Mouse (Mus musculus): ENCODE measurements around the gene Btbd7. TPM values are rescaled to one million over a fixed set of nuclear protein-coding genes. Genes with fewer than 3 reads are reported as not detected.

Btbd7 gene
- 29.5 TPM for polyA plus RNA-seq (2015; fragmentation: Illumina TruSeq; extraction: RNeasy Lipid Tissue Mini Kit (QIAGEN cat#74804); ENCODE audit: insufficient read depth, low replicate concordance)

DNA sequence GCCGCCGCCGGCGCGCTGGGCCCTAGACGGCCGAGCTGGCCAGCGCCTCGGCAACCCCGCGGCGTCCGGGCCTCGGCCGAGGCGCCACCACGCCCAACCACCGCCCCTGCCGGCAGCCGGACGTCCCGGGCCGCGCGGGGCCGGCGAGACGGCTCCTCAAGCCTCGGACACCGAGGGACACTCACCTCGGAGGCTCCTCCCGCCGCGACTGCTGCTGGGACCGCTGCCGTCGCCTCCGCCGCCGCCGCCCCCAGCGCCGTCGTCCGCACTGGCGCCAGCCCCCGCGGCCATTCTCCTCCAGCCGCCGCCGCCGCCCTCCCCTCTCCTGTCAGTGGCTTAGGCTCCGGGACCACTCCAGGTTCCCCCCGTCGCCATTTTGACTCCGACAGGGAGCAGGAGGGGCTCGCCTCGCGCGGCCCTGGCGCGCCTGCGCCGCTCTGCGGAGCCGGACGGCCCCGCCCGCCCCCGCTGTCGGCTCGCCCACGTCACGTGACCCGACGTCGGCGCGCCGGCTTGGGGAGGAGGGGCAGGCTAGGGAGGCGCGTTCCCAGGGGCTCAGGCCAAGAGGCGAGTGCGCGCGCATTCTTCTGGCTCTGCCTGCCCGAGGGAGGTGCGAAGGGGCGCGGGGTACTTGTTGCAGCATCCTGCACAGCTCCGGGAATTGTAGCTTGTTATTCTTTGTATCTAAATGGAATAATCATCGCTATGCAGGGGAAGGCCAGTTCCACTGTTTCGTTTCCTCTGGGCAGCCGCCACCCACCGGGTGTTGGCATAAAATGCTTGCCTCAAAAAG, at the start of gene Btbd7:
Gene Btbd7, minus strand, starts transcription at position 441 of the 793 bp plus-strand sequence.

DNA sequence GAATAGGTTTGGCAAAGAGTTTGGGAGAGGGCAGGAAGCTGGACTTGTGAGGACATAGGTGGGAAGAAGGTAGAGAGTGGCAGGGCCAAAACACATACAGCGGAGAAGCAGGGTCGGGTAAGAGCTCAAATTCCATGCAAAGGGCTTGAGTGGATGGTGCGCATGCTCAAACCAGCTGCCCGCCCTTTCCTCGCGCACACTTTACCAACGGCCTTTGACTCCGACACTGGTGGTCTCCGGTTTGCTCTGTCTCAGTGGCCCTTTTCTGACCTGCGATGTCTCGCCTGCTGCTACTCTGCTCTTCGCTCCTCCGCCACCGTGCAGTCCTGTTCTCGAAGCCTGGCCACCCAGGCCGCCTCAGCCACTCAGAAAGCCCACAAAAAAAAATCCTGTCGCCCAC, 20.8 kb upstream of the Btbd7 start, which contains the start of gene Cox8c:
Gene Cox8c, plus strand, starts transcription at position 226 of the 400 bp plus-strand sequence.

DNA sequence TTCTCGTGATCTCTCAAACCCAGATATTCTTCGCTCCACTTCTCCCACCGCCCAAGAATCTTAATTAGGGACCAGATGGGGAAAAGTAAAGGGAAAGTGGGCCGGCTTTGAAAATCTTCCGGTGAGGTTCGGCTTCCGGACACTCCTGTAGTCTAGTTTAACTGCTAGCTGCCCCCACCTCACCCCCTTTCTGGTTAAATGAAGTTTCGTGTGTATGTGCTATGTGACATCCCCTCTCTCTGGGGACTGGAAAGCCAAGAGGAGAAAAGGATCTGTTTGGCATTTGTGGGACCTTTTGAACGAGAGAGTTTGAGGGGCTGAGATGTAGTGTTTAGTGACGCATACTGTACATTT, 119.9 kb downstream of the Btbd7 start, which contains the start of gene Gm20604:
Gene Gm20604, minus strand, starts transcription at position 270 of the 354 bp plus-strand sequence.

DNA sequence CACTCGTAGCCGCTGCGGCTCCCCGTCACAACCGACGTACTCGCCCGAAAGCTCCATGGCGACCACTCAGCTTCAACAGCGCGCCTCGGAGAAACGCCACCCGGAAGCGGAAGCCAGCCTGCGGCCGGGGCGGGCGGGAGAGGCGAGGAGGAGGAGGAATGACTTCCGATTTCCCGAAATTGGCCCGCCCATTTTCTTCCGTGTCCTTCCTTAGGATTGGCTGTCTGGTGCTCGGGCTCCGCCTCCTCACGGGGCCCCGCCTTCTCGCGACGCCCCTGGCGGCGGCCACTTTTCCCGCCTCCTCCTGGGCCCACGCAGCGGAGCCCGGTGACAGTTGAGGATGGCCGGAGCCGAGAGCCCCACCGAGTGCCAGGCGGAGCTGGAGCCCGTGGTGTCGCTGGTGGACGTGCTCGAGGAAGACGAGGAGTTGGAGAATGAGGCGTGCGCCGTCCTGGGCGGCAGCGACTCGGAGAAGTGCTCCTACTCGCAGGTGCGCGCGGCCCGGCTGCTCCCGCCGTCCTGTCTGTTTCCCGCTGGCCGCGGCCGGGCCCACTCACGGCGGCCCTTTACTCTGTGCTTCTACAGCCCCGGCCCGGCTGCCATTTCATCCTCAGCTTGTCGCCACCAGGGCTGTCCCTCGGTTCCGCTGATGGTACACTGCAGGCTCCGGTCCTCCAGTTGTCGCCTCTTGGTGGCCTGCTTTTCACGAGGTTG, 120.4 kb downstream of the Btbd7 start, which contains the start of the genes Gm28051, Gon7 and Ubr7:
Gene Gm28051, minus strand, starts transcription at position 77 of the 714 bp plus-strand sequence.
Gene Gon7, minus strand, starts transcription at position 115 of the 714 bp plus-strand sequence.
Gene Ubr7, plus strand, starts transcription at position 279 of the 714 bp plus-strand sequence.

DNA sequence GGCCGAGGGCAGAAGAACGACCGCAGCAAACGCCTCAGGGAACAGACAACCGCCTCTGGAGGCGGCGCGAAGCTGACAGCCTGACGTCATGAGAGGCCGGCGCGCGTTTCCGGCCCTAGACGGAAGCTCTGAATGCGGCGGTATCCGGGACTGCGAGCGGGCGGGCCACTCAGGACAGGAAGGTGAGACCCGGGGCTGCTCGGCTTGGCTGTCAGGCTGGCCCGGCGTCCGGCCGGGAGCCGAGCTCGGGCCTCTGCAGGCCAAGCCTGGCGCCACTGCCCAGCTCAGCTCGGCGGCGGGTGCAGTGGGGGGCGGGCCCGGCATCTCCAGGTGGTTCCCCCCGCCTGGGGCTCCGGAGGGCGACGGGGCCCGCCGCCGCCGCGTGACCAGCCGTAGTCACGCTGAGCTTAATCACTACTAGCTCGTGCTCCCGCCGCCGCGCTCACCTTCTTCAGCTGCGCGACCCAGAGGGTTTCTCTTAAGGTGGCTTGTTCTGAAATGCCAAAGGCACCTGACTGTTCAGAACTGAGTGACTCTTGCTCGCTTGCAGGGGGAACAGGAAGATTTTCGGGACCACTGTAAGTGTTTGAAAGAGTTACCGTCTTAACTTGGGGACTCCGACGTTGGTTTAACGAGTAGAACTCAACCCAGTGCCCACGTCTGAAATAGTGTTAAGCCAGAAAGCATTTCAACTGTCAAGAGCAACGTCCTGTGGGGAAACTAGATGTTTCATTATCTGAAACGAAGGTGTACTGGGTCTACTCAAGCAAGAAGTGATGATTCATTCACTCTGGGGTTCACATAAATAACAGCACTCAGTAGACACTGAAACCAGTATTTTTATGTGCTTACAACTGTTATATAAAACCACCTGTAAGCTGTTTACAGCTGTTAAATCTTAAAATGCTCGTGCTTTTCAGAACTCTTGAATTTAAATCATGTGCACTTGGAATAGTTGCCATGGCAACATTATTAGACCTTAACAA, 134.4 kb downstream of the Btbd7 start, which contains the start of the genes Moap1 and Tmem251:
Gene Moap1, minus strand, starts transcription at position 73 of the 986 bp plus-strand sequence.
Gene Tmem251, plus strand, starts transcription at position 174 of the 986 bp plus-strand sequence.

Other genes starting within 250 kb of the Btbd7 start
- gene Itpk1, start 173.5 kb downstream of the Btbd7 start, polyA plus RNA-seq (2015; fragmentation: Illumina TruSeq; extraction: RNeasy Lipid Tissue Mini Kit (QIAGEN cat#74804); ENCODE audit: insufficient read depth, low replicate concordance) = 11.1 TPM
- gene Moap1, start 134.8 kb downstream of the Btbd7 start, polyA plus RNA-seq (2015; fragmentation: Illumina TruSeq; extraction: RNeasy Lipid Tissue Mini Kit (QIAGEN cat#74804); ENCODE audit: insufficient read depth, low replicate concordance) = 5.1 TPM
- gene Tmem251, start 134.7 kb downstream of the Btbd7 start, polyA plus RNA-seq (2015; fragmentation: Illumina TruSeq; extraction: RNeasy Lipid Tissue Mini Kit (QIAGEN cat#74804); ENCODE audit: insufficient read depth, low replicate concordance) = 13.5 TPM
- gene Gm28051, start 120.7 kb downstream of the Btbd7 start, polyA plus RNA-seq (2015; fragmentation: Illumina TruSeq; extraction: RNeasy Lipid Tissue Mini Kit (QIAGEN cat#74804); ENCODE audit: insufficient read depth, low replicate concordance) = not detected
- 20.0 TPM for gene Gon7, start 120.7 kb downstream of the Btbd7 start, polyA plus RNA-seq (2015; fragmentation: Illumina TruSeq; extraction: RNeasy Lipid Tissue Mini Kit (QIAGEN cat#74804); ENCODE audit: insufficient read depth, low replicate concordance)
- gene Ubr7, start 120.5 kb downstream of the Btbd7 start, polyA plus RNA-seq (2015; fragmentation: Illumina TruSeq; extraction: RNeasy Lipid Tissue Mini Kit (QIAGEN cat#74804); ENCODE audit: insufficient read depth, low replicate concordance) = 33.0 TPM
- gene Gm20604, start 119.8 kb downstream of the Btbd7 start, polyA plus RNA-seq (2015; fragmentation: Illumina TruSeq; extraction: RNeasy Lipid Tissue Mini Kit (QIAGEN cat#74804); ENCODE audit: insufficient read depth, low replicate concordance) = 6.5 TPM
- not detected for gene Cox8c, start 20.8 kb upstream of the Btbd7 start, polyA plus RNA-seq (2015; fragmentation: Illumina TruSeq; extraction: RNeasy Lipid Tissue Mini Kit (QIAGEN cat#74804); ENCODE audit: insufficient read depth, low replicate concordance)
- gene Unc79, start 70.4 kb upstream of the Btbd7 start, polyA plus RNA-seq (2015; fragmentation: Illumina TruSeq; extraction: RNeasy Lipid Tissue Mini Kit (QIAGEN cat#74804); ENCODE audit: insufficient read depth, low replicate concordance) = 0.14 TPM